ENCODE assay signal across 7 mouse cellular contexts in genomic region chr3:153501333-153501877, GRCm38 (mm10).
DNase-seq lines count a peak whose midpoint lies in the region; TF ChIP-seq lines count a peak whose summit lies in the region.

No protein-coding gene starts in this region.

- 0 out of 2 replicates have a peak, but pooled peaks cover 2% of the 10 kb centered on the region for H3K36me3 ChIP-seq in E14TG2a.4 (ENCODE audit: insufficient read depth, low read length)

- H3K4me1 ChIP-seq in E14TG2a.4 (replicated peaks; ENCODE audit: low read depth, low read length): no peaks in the 10 kb centered on the region

- TF ChIP-seq CTCF in E14TG2a.4 (conservative IDR thresholded peaks at IDR 0.05; ENCODE audit: low read length): peak; percentile 81

- H3K27me3 ChIP-seq in E14TG2a.4 (ENCODE audit: insufficient read depth, low read length): no peaks in the 10 kb centered on the region; the same call in 1 of the 2 replicates

- peak; percentile 41 for DNase-seq in NIH3T3 (ENCODE audit: low read depth)
- peak; percentile 51 for DNase-seq in cerebellum, adult 9-10 months
- DNase-seq in frontal cortex, postnatal 25 days (ENCODE audit: low spot score in 2 of 2): peak; percentile 76 to 84
- peak; percentile 60 to 83 for DNase-seq in layer of hippocampus, adult 8-10 months (ENCODE audit: low spot score in 2 of 2)
- DNase-seq in lung, postnatal 14 days: peak; percentile 87
- peak; percentile 87 for DNase-seq in right cerebral cortex, postnatal 4 days

- no peak overlapping the region for H3K4me3 ChIP-seq in E14TG2a.4 (replicated peaks; ENCODE audit: low read length)

- no peaks in the 10 kb centered on the region for H3K9me3 ChIP-seq in E14TG2a.4 (ENCODE audit: low read length)
